Comparison of ENCODE assay signal across 9 mouse cellular contexts in genomic region chr19:47402976-47403375, GRCm38 (mm10).
DNase-seq lines count a peak whose midpoint lies in the region; ATAC-seq lines count a peak whose summit lies in the region.
"Had no signal": no experiment of that assay in that cellular context is flagged by ENCODE, and none has a peak within 500 bp of the region (broad histone marks: within the 10 kb centered on the region; RNA-seq: fewer than 3 reads in every experiment).

No protein-coding gene starts in this region.

- 46% methylated on average over 6 of the region's 6 CpGs for whole genome bisulfite sequencing in midbrain, embryonic 16.5 days

- H3K27me3 ChIP-seq in midbrain, embryonic 16.5 days (ENCODE audit: control insufficient read depth, insufficient read depth, low read depth, low read length) = no peaks in the 10 kb centered on the region
- H3K27me3 ChIP-seq: neural tube, embryonic 12.5 days had no signal

- peak; percentile 41 to 79 for DNase-seq in urinary bladder, adult 18-20 months (ENCODE audit: low spot score in 2 of 2)
- no peak for DNase-seq in urinary bladder, adult 2 months (ENCODE audit: low spot score)
- DNase-seq in gastrocnemius, postnatal 25 days = peak; percentile 81
- DNase-seq in liver = peak; percentile 93
- DNase-seq in spleen, postnatal 10 days (ENCODE audit: low spot score in 2 of 2) = peak; percentile 52 to 71
- no peak for DNase-seq in adrenal gland, adult 2 months

- H3K27ac ChIP-seq in midbrain, embryonic 16.5 days (ENCODE audit: low read length) = no peak overlapping the region
- H3K27ac ChIP-seq: neural tube, embryonic 12.5 days had no signal

- H3K36me3 ChIP-seq in midbrain, embryonic 16.5 days (ENCODE audit: control insufficient read depth, insufficient read depth, low read length) = no peaks in the 10 kb centered on the region
- H3K36me3 ChIP-seq: neural tube, embryonic 12.5 days had no signal

- H3K4me1 ChIP-seq in midbrain, embryonic 16.5 days (ENCODE audit: control insufficient read depth, insufficient read depth, low read length) = no peaks in the 10 kb centered on the region

- H3K9me3 ChIP-seq in midbrain, embryonic 16.5 days (replicated peaks; ENCODE audit: control insufficient read depth, low read length, poor library complexity, severe bottlenecking) = no peaks in the 10 kb centered on the region
- H3K9me3 ChIP-seq: neural tube, embryonic 12.5 days had no signal

- H3K9ac ChIP-seq in midbrain, embryonic 16.5 days (ENCODE audit: low read depth, low read length) = no peak overlapping the region
- H3K9ac ChIP-seq: neural tube, embryonic 12.5 days had no signal

- no peak overlapping the region for H3K4me2 ChIP-seq in midbrain, embryonic 16.5 days (ENCODE audit: low read length)
- H3K4me2 ChIP-seq: neural tube, embryonic 12.5 days had no signal

- H3K4me3 ChIP-seq in midbrain, embryonic 16.5 days (ENCODE audit: low read depth, low read length) = no peak overlapping the region
- H3K4me3 ChIP-seq: neural tube, embryonic 12.5 days had no signal

- ATAC-seq in monocyte, adult 5-6 weeks (replicated peaks; ENCODE audit: insufficient number of reproducible peaks, low FRiP score, low TSS enrichment, poor library complexity, severe bottlenecking) = no peak
- no peak for ATAC-seq in midbrain, embryonic 16.5 days

Comparison
In these comparisons a context has a peak if more than half of its experiments do, and no peak if none do; other contexts are left out.
1. DNase-seq: peak in urinary bladder, adult 18-20 months (2 of 2), gastrocnemius, postnatal 25 days (single experiment), liver (single experiment) and spleen, postnatal 10 days (2 of 2); none in urinary bladder, adult 2 months (single experiment) and adrenal gland, adult 2 months (single experiment).